Mouse (Mus musculus): ENCODE data around the gene Adat1. TPM values are rescaled to one million over a fixed set of nuclear protein-coding genes. Genes with fewer than 3 reads are reported as not detected.

The Adat1 gene
- polyA plus RNA-seq (2012; rRNA removed): 0.40 and 0.74 TPM in 2 replicates

DNA sequence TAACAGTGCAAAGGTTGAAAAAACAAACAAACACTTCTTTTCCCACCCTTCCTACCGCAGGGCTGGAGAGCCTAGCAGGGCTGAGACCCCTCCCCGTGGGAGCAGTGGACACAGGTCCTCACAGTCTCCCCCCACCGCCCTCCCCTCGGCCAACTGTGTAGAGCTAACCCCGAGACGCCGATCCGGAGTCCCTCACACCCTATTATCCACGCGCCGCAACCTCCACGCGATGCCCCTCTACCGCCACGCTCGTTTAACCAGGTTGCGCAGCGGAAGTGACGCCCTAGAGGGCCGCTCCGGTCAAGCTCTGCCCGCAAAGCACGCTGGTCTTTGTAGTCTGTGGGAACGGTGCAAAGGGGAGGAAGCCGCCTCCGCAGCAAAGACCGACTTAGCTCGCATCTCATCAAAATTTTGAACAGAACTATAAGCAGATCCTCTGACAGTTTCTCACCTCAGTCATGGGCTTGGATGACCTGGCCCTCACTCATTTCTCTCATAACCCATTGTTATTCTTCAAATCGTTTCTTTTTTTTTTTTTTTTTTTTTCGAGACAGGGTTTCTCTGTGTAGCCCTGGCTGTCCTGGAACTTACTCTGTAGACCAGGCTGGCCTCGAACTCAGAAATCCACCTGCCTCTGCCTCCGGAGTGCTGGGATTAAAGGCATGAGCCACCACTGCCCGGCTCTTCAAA, at the start of gene Adat1:
TSS of gene Adat1 (minus strand) at position 290 of the 690 bp plus-strand sequence.

DNA sequence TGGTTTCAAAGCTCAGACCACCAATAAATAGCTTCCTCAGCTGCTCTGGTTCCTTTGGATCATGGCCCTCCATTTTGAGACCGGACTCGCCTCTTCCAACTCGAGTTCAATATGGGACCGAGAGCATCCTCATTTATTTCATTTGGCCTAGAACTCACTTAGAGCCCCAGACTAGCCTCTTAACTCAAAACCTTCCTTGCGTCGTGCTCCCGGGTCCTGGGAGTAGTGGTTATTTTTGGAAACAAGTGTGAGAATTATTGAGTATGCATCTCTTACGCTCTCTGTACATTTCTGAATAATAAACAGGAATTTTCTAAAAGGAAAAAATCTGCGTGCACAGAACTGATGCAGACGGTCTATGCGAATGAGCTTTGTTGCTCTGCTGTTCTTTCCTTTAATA, 22.8 kb upstream of the Adat1 start, which contains the start of gene Gm6793:
TSS of gene Gm6793 (minus strand) at position 101 of the 400 bp plus-strand sequence.

GRCm38 (mm10) chr8:112010997-112011815, 19.1 kb upstream of the Adat1 start, which contains the start of the genes Kars and Terf2ip:
Gene Kars (minus strand): TSS chr8:112011323.
Gene Terf2ip (plus strand): TSS chr8:112011398.

GRCm38 (mm10) chr8:111940171-111941100, 51.7 kb downstream of the Adat1 start, which contains the start of gene Gabarapl2:
Gene Gabarapl2 (plus strand): TSS chr8:111940703.

GRCm38 (mm10) chr8:111933348-111934076, 58.6 kb downstream of the Adat1 start, which contains the start of gene Tmem231:
Gene Tmem231 (minus strand): TSS chr8:111933881.

Other genes with a start within 250 kb of the Adat1 start
- gene Bcar1, start 248.5 kb downstream of the Adat1 start, polyA plus RNA-seq (2012; rRNA removed): 49.4 and 57.8 TPM in 2 replicates
- gene Cfdp1, start 138.0 kb downstream of the Adat1 start, polyA plus RNA-seq (2012; rRNA removed): 0.32 and 0.55 TPM in 2 replicates
- gene Tmem170, start 115.6 kb downstream of the Adat1 start, polyA plus RNA-seq (2012; rRNA removed): 0.98 and 1.1 TPM in 2 replicates
- gene Chst5, start 81.9 kb downstream of the Adat1 start, polyA plus RNA-seq (2012; rRNA removed): 0.09 and 0.14 TPM in 2 replicates
- gene Tmem231, start 58.4 kb downstream of the Adat1 start, polyA plus RNA-seq (2012; rRNA removed): 1.6 TPM in 2 replicates
- gene Gabarapl2, start 51.6 kb downstream of the Adat1 start, polyA plus RNA-seq (2012; rRNA removed): 4.9 and 5.7 TPM in 2 replicates
- 8.8 and 11.5 TPM in 2 replicates for gene Kars, start 19.0 kb upstream of the Adat1 start, polyA plus RNA-seq (2012; rRNA removed)
- 2.8 and 3.3 TPM in 2 replicates for gene Terf2ip, start 19.1 kb upstream of the Adat1 start, polyA plus RNA-seq (2012; rRNA removed)
- not detected in 2 replicates for gene Gm6793, start 22.7 kb upstream of the Adat1 start, polyA plus RNA-seq (2012; rRNA removed)